Mouse (Mus musculus): ENCODE measurements around the gene Gm340.

Gm340 gene

GRCm38 (mm10) chr19:41613325-41614087 lies 31.3 kb downstream of the Gm340 start:
- DNase-seq (ENCODE audit: low spot score), result peak; percentile 69

DNA sequence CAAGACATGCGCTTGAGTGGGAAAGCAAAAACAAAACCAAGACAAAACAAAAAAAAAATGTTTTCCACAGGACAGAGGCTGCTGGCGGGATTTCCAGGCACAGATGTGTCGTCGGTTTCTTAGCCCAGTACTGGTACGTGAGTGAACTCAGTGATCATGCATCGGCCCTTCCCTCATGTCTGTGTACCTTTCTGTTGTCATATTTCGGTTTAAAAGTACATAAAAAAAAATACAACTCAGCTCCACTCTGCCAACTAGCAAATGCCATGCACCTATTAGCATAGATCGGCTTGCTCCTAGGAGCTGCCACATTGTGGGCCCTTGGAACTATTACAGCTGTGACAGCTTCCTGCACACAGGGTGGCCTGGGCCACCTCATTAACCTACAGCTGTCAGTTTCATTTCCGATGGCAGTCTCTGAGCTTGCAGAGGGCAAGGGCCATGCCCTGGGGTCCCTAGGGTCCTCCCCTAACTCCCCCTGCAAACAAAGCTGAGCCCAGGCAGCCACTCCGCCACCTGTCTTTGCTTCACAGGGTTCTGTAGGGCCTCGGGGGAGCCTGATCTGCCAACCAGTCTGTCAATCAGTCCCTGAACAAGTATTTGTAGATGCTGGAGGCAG lies 33.5 kb downstream of the Gm340 start:
- DNase-seq (ENCODE audit: low spot score), result peak; percentile 74

- DNase-seq (ENCODE audit: low spot score), result no peak
These were observed 34.1 kb downstream of the Gm340 start for GRCm38 (mm10) chr19:41616274-41616673.

GRCm38 (mm10) chr19:41617102-41617501 lies 34.9 kb downstream of the Gm340 start:
- DNase-seq (ENCODE audit: low spot score), result no peak

DNA sequence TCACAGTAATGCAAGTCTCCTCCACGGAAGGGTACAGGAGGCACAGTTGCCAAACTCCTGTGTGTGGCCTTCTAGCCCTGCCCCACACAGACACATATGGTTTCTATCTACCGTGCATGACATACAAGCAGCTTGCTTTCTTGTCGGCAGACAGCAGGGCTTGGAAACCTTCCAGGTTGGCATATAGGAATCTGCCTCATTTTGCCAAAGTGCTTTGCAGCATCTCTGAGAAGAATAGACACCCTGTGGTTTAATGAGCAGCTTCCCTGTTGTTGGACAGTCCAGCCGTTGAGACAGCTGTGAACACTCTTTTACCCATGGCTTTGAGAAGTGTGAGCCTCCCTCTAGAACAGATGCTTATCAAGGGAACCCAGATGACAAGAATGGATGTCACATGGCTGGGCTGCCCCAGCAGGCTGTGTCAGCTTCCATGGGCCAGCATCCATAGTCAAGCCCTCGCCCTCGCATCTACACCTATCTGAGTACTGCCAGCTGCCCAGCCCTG lies 36.0 kb downstream of the Gm340 start:
- no peak for DNase-seq (ENCODE audit: low spot score)

GRCm38 (mm10) chr19:41618771-41619385 lies 36.7 kb downstream of the Gm340 start:
- no peak for DNase-seq (ENCODE audit: low spot score)

DNA sequence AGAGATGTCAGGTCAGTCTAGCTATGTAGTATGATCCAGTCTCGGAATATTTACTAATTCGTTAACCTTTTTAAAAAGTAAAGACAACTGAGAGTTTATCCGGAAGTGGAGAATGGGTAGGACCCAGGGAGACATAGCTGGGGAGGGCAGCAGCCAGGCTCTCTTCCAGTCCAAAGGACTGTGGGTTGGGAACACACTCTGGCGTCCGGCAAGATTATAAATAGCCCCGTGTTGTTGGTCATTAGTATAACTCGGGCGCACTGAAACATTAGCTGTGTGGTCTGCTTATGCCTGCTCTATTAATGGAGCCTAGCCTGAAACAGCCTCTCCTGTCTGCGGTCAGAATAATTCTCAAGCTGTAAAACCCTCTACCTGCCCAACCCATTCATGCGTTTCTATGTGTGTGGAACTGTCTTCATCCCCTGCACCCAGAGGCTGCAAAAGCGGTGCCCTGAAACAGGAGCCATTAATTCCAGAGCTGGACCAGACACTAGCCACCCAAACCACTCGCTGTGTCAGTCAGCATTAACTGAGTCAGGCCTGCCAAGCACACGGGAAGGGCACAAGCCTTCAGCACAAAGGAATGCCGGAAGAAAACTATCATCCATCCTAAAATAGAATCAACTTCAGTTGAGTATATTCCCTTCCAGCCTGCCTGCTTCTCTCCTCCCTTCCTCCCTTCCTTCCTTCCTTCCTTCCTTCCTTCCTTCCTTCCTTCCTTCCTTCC lies 38.4 kb downstream of the Gm340 start:
- DNase-seq (ENCODE audit: low spot score), result no peak

GRCm38 (mm10) chr19:41628970-41629369 lies 46.8 kb downstream of the Gm340 start:
- DNase-seq (ENCODE audit: low spot score), result no peak

DNA sequence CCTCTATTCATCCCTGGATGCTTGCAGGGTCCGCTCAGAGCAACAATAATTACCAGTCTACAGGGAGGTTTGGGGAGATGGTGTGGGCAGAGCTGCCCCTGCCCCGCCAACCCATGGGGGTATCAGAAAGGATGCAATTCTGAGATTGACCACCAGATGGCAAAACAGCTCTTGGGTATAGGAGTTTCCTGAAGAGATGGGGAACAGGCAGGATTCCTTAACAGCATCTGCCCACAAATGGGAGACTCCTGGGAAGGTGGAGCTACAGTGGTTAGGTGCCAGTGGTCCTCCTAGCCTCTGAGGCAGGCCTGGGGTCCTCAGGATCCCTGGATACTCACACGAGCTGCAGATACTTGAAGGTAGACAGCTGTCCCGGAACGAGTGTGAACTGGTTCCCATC lies 47.4 kb downstream of the Gm340 start:
- peak; percentile 93 for DNase-seq (ENCODE audit: low spot score)

DNA sequence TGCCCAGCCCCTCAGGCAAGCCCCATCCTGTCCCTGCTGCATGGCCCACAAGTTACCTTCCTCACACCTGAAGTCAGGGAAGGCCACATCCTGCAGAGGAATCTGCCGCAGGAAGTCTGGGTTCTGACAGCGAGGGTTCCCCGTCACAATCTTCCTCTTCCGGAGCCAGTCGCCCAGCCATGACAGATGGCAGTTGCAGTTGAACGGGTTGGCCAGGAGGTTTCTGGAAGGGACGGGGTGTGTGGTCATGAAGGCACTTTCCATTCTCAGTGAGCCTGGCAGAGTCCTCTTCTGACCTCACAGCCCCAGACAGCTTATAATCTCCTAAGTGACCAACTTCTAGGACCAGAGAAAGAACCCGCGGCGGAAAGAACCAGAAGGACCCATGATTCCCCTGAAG lies 51.9 kb downstream of the Gm340 start:
- no peak for DNase-seq (ENCODE audit: low spot score)

GRCm38 (mm10) chr19:41634999-41635398 lies 52.8 kb downstream of the Gm340 start:
- DNase-seq (ENCODE audit: low spot score), result peak; percentile 49
